ENCODE assay signal across 10 mouse cellular contexts in the genomic region with DNA sequence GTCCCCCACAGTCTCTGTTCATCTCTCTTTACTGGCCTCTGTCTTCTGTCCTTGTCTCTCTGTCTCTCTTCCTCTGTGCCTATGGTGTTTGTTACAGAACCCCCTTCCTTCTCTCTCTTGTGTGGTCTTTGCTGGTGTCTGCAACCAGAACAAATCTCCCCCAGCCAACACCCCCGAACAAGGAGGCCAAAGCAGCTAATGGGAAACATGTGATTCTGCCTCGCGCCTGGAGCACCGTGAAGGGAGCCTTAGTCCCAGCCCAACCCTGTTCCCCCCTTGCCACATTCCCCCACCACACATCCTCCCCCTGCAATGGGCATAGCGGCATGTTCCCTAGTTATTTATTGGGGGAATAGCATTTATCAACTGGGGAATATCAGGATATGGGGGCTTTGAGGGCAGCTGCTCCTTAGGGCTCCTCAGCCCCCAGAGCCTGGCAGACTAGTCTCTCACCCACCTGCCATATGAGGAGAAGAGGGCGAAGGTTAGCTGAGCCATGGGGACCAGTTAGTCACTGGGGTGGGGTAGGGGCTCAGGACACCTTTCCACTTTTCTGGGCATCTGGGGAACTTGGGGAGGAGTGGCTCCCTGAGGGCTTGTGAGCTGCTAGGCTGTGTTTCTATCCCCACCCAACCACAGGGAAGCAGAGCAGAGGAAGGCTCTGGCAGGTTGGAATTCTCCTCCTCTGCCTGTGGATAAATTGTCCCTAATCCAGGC. TPM values are rescaled to one million over a fixed set of nuclear protein-coding genes. Genes with fewer than 3 reads are reported as not detected.
DNase-seq lines count a peak whose midpoint lies in the region; ATAC-seq and TF ChIP-seq lines count a peak whose summit lies in the region.
"Had no signal": no experiment of that assay in that cellular context is flagged by ENCODE, and none has a peak within 500 bp of the region (broad histone marks: within the 10 kb centered on the region; RNA-seq: fewer than 3 reads in every experiment).

No protein-coding gene starts in this region.

- no peak overlapping the region for H3K4me2 ChIP-seq in liver, embryonic 12.5 days
- H3K4me2 ChIP-seq in hindbrain, postnatal 0 days (ENCODE audit: low read depth, low read length), result no peak overlapping the region
- no peak overlapping the region for H3K4me2 ChIP-seq in neural tube, embryonic 15.5 days

- no peak for ATAC-seq in liver, embryonic 12.5 days
- ATAC-seq in hindbrain, postnatal 0 days, result no peak
- ATAC-seq in neural tube, embryonic 15.5 days (ENCODE audit: low FRiP score), result no peak

- peaks cover 7% of the 10 kb centered on the region; the same call in 1 of the 2 replicates for H3K36me3 ChIP-seq in liver, embryonic 12.5 days
- H3K36me3 ChIP-seq in hindbrain, postnatal 0 days (ENCODE audit: insufficient read depth, low read length), result no peaks in the 10 kb centered on the region
- no peaks in the 10 kb centered on the region for H3K36me3 ChIP-seq in neural tube, embryonic 15.5 days

- H3K4me3 ChIP-seq in cerebellum, adult 2 months (replicated peaks; ENCODE audit: insufficient read depth, low read depth, low read length), result no peak overlapping the region
- H3K4me3 ChIP-seq in liver, embryonic 12.5 days, result no peak overlapping the region
- no peak overlapping the region for H3K4me3 ChIP-seq in hindbrain, postnatal 0 days (ENCODE audit: low read length)
- no peak overlapping the region for H3K4me3 ChIP-seq in neural tube, embryonic 15.5 days (replicated peaks)

- TF ChIP-seq POLR2A in cerebellum, adult 2 months (IDR thresholded peaks at IDR 0.05; ENCODE audit: borderline replicate concordance, insufficient read depth, low read length), result no peak

- TF ChIP-seq CTCF in cerebellum, adult 2 months (IDR thresholded peaks at IDR 0.05; ENCODE audit: borderline replicate concordance, insufficient read depth, low read depth, low read length), result no peak
- no peak for TF ChIP-seq CTCF in hindbrain, postnatal 0 days (IDR thresholded peaks at IDR 0.05; ENCODE audit: low read depth)

- WGBS in cerebellum, adult 2 months, result 39% methylated on average over 6 of the region's 6 CpGs
- 58% methylated on average over 6 of the region's 6 CpGs for WGBS in liver, embryonic 12.5 days (ENCODE audit: insufficient replicate concordance)
- WGBS in hindbrain, postnatal 0 days, result 32% methylated on average over 6 of the region's 6 CpGs
- WGBS in neural tube, embryonic 15.5 days, result 32% methylated on average over 6 of the region's 6 CpGs

- H3K27ac ChIP-seq in cerebellum, adult 2 months (ENCODE audit: insufficient read depth, low read length), result peak overlapping the region; percentile 6; the same call in 1 of the 2 replicates
- 0 out of 2 replicates have a peak overlapping the region, but pooled peaks have one; percentile 11 for H3K27ac ChIP-seq in liver, embryonic 12.5 days
- peak overlapping the region; percentile 43 for H3K27ac ChIP-seq in hindbrain, postnatal 0 days
- peak overlapping the region; percentile 74 for H3K27ac ChIP-seq in neural tube, embryonic 15.5 days (replicated peaks)

- H3K9me3 ChIP-seq in liver, embryonic 12.5 days (replicated peaks), result no peaks in the 10 kb centered on the region
- H3K9me3 ChIP-seq in hindbrain, postnatal 0 days (ENCODE audit: low read length), result no peaks in the 10 kb centered on the region
- H3K9me3 ChIP-seq in neural tube, embryonic 15.5 days (replicated peaks), result no peaks in the 10 kb centered on the region

- no peak overlapping the region for H3K9ac ChIP-seq in liver, embryonic 12.5 days
- peak overlapping the region; percentile 25 for H3K9ac ChIP-seq in hindbrain, postnatal 0 days (replicated peaks; ENCODE audit: low read length)
- no peak overlapping the region; the same call in 1 of the 2 replicates for H3K9ac ChIP-seq in neural tube, embryonic 15.5 days (replicated peaks)

- H3K4me1 ChIP-seq in cerebellum, adult 2 months (ENCODE audit: control insufficient read depth, insufficient read depth, low read length), result peaks cover 73% of the 10 kb centered on the region
- peaks cover 82% of the 10 kb centered on the region for H3K4me1 ChIP-seq in liver, embryonic 12.5 days
- peaks cover 65% of the 10 kb centered on the region for H3K4me1 ChIP-seq in hindbrain, postnatal 0 days (ENCODE audit: insufficient read depth, low read length)
- H3K4me1 ChIP-seq in neural tube, embryonic 15.5 days, result peaks cover 80% of the 10 kb centered on the region

- no peaks in the 10 kb centered on the region for H3K27me3 ChIP-seq in cerebellum, adult 2 months (ENCODE audit: control insufficient read depth, insufficient read depth, low read length)
- H3K27me3 ChIP-seq in liver, embryonic 12.5 days (replicated peaks), result peaks cover 3% of the 10 kb centered on the region; the same call in 1 of the 2 replicates
- no peaks in the 10 kb centered on the region for H3K27me3 ChIP-seq in hindbrain, postnatal 0 days (ENCODE audit: insufficient read depth, low read length)
- H3K27me3 ChIP-seq in neural tube, embryonic 15.5 days (replicated peaks), result no peaks in the 10 kb centered on the region

- no peak for DNase-seq in cerebellum, adult 2 months
- DNase-seq in cerebellum, adult 8-10 months, result no peak
- no peak for DNase-seq in liver
- DNase-seq in hindbrain, postnatal 0 days (ENCODE audit: low spot score), result no peak
- no peak for DNase-seq in right cerebral cortex, adult 2 months (ENCODE audit: low spot score in 2 of 2)
- DNase-seq in layer of hippocampus, postnatal 10 days (ENCODE audit: low spot score in 2 of 2), result no peak
- DNase-seq: lung, adult 18-20 months; spleen, adult 18-20 months had no signal

RNA-seq across cellular contexts. Expression of gene Ahdc1, which starts 41.1 kb away (rescaled TPM):
- 30.8 and 34.3 TPM in 2 replicates for polyA plus RNA-seq in cerebellum, adult 2 months (2012; rRNA removed)
- 2.9 and 3.2 TPM in 2 replicates for polyA plus RNA-seq in liver, embryonic 12.5 days (2016; fragmentation: Nextera tagmentation; extraction: Ambion mirVana)
- total RNA-seq in hindbrain, postnatal 0 days (2014; rRNA removed), result 88.2 and 106 TPM in 2 replicates
- polyA plus RNA-seq in hindbrain, postnatal 0 days (2015; fragmentation: Nextera tagmentation; extraction: Ambion mirVana), result 9.7 and 10.8 TPM in 2 replicates
- 11.0 TPM in 2 replicates for polyA plus RNA-seq in neural tube, embryonic 15.5 days (2015; fragmentation: Nextera tagmentation; extraction: Ambion mirVana)
- 100 to 1,000 TPM in 1 of 2 experiments, 10 to 100 TPM in 1; 98.1 to 103 TPM for total RNA-seq in layer of hippocampus, postnatal 10 days (2021)

Comparison
In these comparisons a context has a peak if more than half of its experiments do, and no peak if none do; other contexts are left out.
1. H3K27ac ChIP-seq: peak in every context shown above with its lines; median percentile 74 in neural tube, embryonic 15.5 days; 43 in hindbrain, postnatal 0 days; 11 in liver, embryonic 12.5 days; 6 in cerebellum, adult 2 months.